Mouse (Mus musculus) CH12.LX (cell line): ENCODE data around the gene Sox2. TPM values are rescaled to one million over a fixed set of nuclear protein-coding genes. Genes with fewer than 3 reads are reported as not detected.
A peak's percentile ranks its signal among the peaks of the same experiment; 100 is the strongest.

Source experiments
- DNase-seq: peaks from one replicate; pipeline ENCODE4 v3.0.0-alpha.2; 2013; ENCODE audit errors: extremely low read depth
- H3K27ac ChIP-seq: 2 replicates; pipeline ENCODE4 v1.5.1; 2012; ENCODE audit warnings: low read depth, mild to moderate bottlenecking, control low read depth, moderate library complexity; ENCODE audit not compliant: insufficient read depth
- H3K27me3 ChIP-seq: replicated peaks from 2 replicates; pipeline ENCODE3; 2012; ENCODE audit warnings: inconsistent platforms
- H3K36me3 ChIP-seq, 2 experiments: replicated peaks in 1 of 2; 2 replicates each; pipeline versions ENCODE3 to v1.6.1; 2012; ENCODE audit warnings: inconsistent platforms in 1 of 2, low read length in 1 of 2, mild to moderate bottlenecking in 1 of 2, mixed read lengths in 1 of 2, moderate library complexity in 1 of 2; ENCODE audit not compliant: control insufficient read depth in 1 of 2, insufficient read depth in 1 of 2
- H3K4me1 ChIP-seq, 2 experiments: 2 replicates each; pipeline ENCODE4 v1.6.1; 2012; ENCODE audit warnings: inconsistent platforms in 1 of 2, moderate library complexity in 1 of 2; ENCODE audit not compliant: insufficient read depth in 2 of 2, control insufficient read depth in 1 of 2
- H3K4me2 ChIP-seq: 2 replicates; pipeline ENCODE4 v1.6.1; 2012; ENCODE audit warnings: low read depth, mild to moderate bottlenecking, control low read depth; ENCODE audit not compliant: poor library complexity, insufficient read depth, severe bottlenecking
- H3K4me3 ChIP-seq, 3 experiments: fragments of 150-350 bp in 1 of 3; sonication (generic) in 1 of 3; replicated peaks in 1 of 3; 2 replicates each; pipeline versions ENCODE3 to v1.5.1; 2011 to 2012; ENCODE audit warnings: low read depth in 2 of 3, low read length in 2 of 3, mild to moderate bottlenecking in 2 of 3, moderate library complexity in 2 of 3, control low read depth in 1 of 3, improper control_type of control experiment in 1 of 3, inconsistent platforms in 1 of 3, mixed read lengths in 1 of 3; ENCODE audit not compliant: poor library complexity in 1 of 3
- H3K79me2 ChIP-seq: replicated peaks from 2 replicates; pipeline ENCODE4 v1.6.1; 2012; ENCODE audit warnings: mild to moderate bottlenecking, moderate library complexity; ENCODE audit not compliant: control insufficient read depth, poor library complexity, insufficient read depth, severe bottlenecking; ENCODE audit errors: extremely low read depth
- H3K9ac ChIP-seq: 2 replicates; pipeline ENCODE4 v1.6.1; 2012; ENCODE audit warnings: low read depth, mild to moderate bottlenecking, control low read depth, moderate library complexity; ENCODE audit not compliant: insufficient read depth
- H3K9me3 ChIP-seq: replicated peaks from 2 replicates; pipeline ENCODE3; 2012; ENCODE audit warnings: low read length, inconsistent platforms, mixed read lengths
- CHD1 ChIP-seq: IDR thresholded peaks from 2 replicates; pipeline ENCODE4 v1.6.1; 2012; ENCODE audit warnings: low read depth, low read length, improper control_type of control experiment, inconsistent platforms
- CTCF ChIP-seq, 2 experiments: IDR thresholded peaks in 1 of 2; conservative IDR thresholded peaks in 1 of 2; 2 replicates each; pipeline ENCODE4 v1.5.1; 2011 to 2012; ENCODE audit warnings: low read depth in 2 of 2, low read length in 2 of 2, improper control_type of control experiment in 1 of 2, inconsistent platforms in 1 of 2, mild to moderate bottlenecking in 1 of 2, moderate library complexity in 1 of 2
- ELF1 ChIP-seq: IDR thresholded peaks from 2 replicates; pipeline ENCODE4 v1.6.1; 2014; ENCODE audit warnings: low read depth, mild to moderate bottlenecking, inconsistent platforms, low read length, improper control_type of control experiment
- JUN ChIP-seq: IDR thresholded peaks from 2 replicates; pipeline ENCODE4 v1.6.1; 2011; ENCODE audit warnings: low read depth, mild to moderate bottlenecking, low read length, improper control_type of control experiment, moderate library complexity; ENCODE audit not compliant: insufficient read depth
- MAFK ChIP-seq: IDR thresholded peaks from 2 replicates; pipeline ENCODE4 v1.6.1; 2011; ENCODE audit warnings: low read length, improper control_type of control experiment; ENCODE audit not compliant: insufficient replicate concordance
- NELFE ChIP-seq: IDR thresholded peaks from 2 replicates; pipeline ENCODE4 v1.6.1; 2011; ENCODE audit warnings: low read depth, low read length, improper control_type of control experiment
- PAX5 ChIP-seq: IDR thresholded peaks from 2 replicates; pipeline ENCODE4 v1.6.1; 2012; ENCODE audit warnings: low read length, inconsistent platforms, mixed read lengths
- RAD21 ChIP-seq: IDR thresholded peaks from 2 replicates; pipeline ENCODE4 v1.6.1; 2011; ENCODE audit warnings: low read depth, mild to moderate bottlenecking, low read length, improper control_type of control experiment, moderate library complexity
- SMC3 ChIP-seq: IDR thresholded peaks from 2 replicates; pipeline ENCODE4 v1.6.1; 2011; ENCODE audit warnings: low read depth, low read length, improper control_type of control experiment
- TBP ChIP-seq: conservative IDR thresholded peaks from 2 replicates; pipeline ENCODE4 v1.6.1; 2011; ENCODE audit warnings: low read depth, low read length, improper control_type of control experiment
- ZNF384 ChIP-seq: IDR thresholded peaks from 2 replicates; pipeline ENCODE4 v1.6.1; 2012; ENCODE audit warnings: low read depth, low read length, improper control_type of control experiment, inconsistent platforms
- dilution Hi-C: fragments of 300-500 bp; cut with MboI; formaldehyde crosslinking; loops from 2 replicates; pipeline ENCODE4 v1.14.3; 2020; ENCODE audit warnings: low sequenced_read_pairs; ENCODE audit not compliant: extremely low pct_unique_long_range_greater_than_20kb, extremely low pct_ligation_motif_present
- in situ Hi-C: fragments of 300-500 bp; cut with MboI; formaldehyde crosslinking; loops from 3 replicates; pipeline ENCODE4 v1.14.3; 2019; ENCODE audit warnings: low sequenced_read_pairs, low pct_ligation_motif_present, low pct_unique_long_range_greater_than_20kb, mixed read lengths
- polyA plus RNA-seq: library from polyadenylated mRNA; unstranded; fragments of >175 nt; gene quantifications from 2 replicates; pipeline ENCODE4 v1.2.1, GENCODE M21; 2012; ENCODE audit warnings: low read depth; ENCODE audit not compliant: insufficient read length
- total RNA-seq, 2 experiments: library from RNA; depleted of rRNA; stranded (reverse); fragments of 300-350 nt in 1 of 2; fragments of >200 nt in 1 of 2; gene quantifications; 2 replicates each; pipeline ENCODE4 v1.2.3; 2012 to 2014

Gene Sox2
- total and polyA plus RNA-seq, 3 experiments: not detected

- Histone ChIP-seq H3K27me3 (no peaks in the 10 kb centered on the region), H3K4me2 (no peak overlapping the region), H3K36me3 (no peaks in the 10 kb centered on the region)
- TF ChIP-seq NELFE (no peak), CTCF (conservative IDR thresholded peaks at IDR 0.05 in 1 of 2, IDR thresholded peaks at IDR 0.05 in 1 of 2; ENCODE audit: low read depth in 2 of 2, low read length in 2 of 2) (0 out of 4 replicates have a peak, but pooled peaks of 1 of the 2 experiments have one; percentile 9)
- TF ChIP-seq, all 38 proteins: peak for 1
- no peak for DNase-seq
- Histone ChIP-seq H3K9me3 (peaks cover 57% of the 10 kb centered on the region), H3K4me1 (no peaks in the 10 kb centered on the region), H3K27ac (no peak overlapping the region), H3K79me2 (no peaks in the 10 kb centered on the region), H3K4me3 (no peak overlapping the region), H3K9ac (no peak overlapping the region)
- in situ Hi-C loops: no loop called here
- dilution Hi-C loops: no loop called here
Observed at GRCm38 (mm10) chr3:34639031-34639872, 11.0 kb upstream of the Sox2 start.

- TF ChIP-seq MAFK (no peak), RAD21 (no peak), ZNF384 (no peak), JUN (no peak)
- Histone ChIP-seq H3K4me3 (no peak overlapping the region), H3K79me2 (no peaks in the 10 kb centered on the region), H3K36me3 (no peaks in the 10 kb centered on the region), H3K9me3 (peaks cover 51% of the 10 kb centered on the region), H3K4me1 (no peaks in the 10 kb centered on the region), H3K27me3 (no peaks in the 10 kb centered on the region), H3K4me2 (no peak overlapping the region), H3K27ac (no peak overlapping the region), H3K9ac (no peak overlapping the region)
- dilution Hi-C loops (no loop called here), in situ Hi-C loops (no loop called here)
- no peak for DNase-seq
Observed at GRCm38 (mm10) chr3:34639873-34640270, 10.3 kb upstream of the Sox2 start.

GRCm38 (mm10) chr3:34640276-34640675 lies 9.9 kb upstream of the Sox2 start:
- no peaks in the 10 kb centered on the region for H3K36me3 ChIP-seq
- H3K4me3 ChIP-seq: no peak overlapping the region
- in situ Hi-C loops (no loop called here), dilution Hi-C loops (no loop called here)
- H3K4me2 ChIP-seq: no peak overlapping the region
- TF ChIP-seq PAX5 (no peak), TBP (no peak), SMC3 (no peak), ELF1 (no peak), CHD1 (no peak)
- H3K9ac ChIP-seq: no peak overlapping the region
- H3K27me3 ChIP-seq: no peaks in the 10 kb centered on the region
- peaks cover 49% of the 10 kb centered on the region for H3K9me3 ChIP-seq
- no peak overlapping the region for H3K27ac ChIP-seq
- DNase-seq: no peak
- H3K4me1 ChIP-seq: no peaks in the 10 kb centered on the region
- no peaks in the 10 kb centered on the region for H3K79me2 ChIP-seq
